Mouse (Mus musculus) megakaryocyte, embryonic 14.5 days (primary cell): ENCODE measurements around the gene Sgpp2.

ENCODE experiments used
- FLI1 ChIP-seq: IDR thresholded peaks from 2 replicates; pipeline ENCODE4 v1.6.1; 2012; ENCODE audit warnings: low read length, inconsistent platforms, mixed read lengths
- GATA1 ChIP-seq: IDR thresholded peaks from 3 replicates; pipeline ENCODE4 v1.6.1; 2012; ENCODE audit warnings: mixed read lengths, low read length, inconsistent platforms, borderline replicate concordance

DNA sequence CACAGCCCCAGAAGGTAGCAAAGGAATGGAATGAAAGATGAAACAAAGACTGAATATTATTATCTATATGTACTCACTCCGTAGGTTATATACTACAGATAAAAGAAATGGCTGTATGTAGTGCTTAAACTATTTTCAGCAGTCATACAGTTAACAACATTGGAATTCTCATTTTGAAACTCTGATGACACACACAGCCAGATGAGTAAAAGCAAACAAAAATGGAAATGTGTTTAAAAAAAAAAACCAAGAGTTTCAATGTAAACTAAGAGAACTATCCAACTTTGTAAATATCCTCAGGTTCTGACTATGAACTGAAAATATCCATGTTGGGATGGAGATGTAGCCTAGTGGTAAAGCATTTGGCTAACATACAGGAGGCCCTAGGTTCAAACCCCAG is 126.3 kb downstream of the Sgpp2 start:
- TF ChIP-seq GATA1 (no peak), FLI1 (no peak)
